Mouse (Mus musculus) embryonic stem cell, embryonic (primary cell): ENCODE measurements around the gene Bpifb5.
"Not testable (repeated sequence)": the region's sequence is repeated elsewhere in the genome, so short reads cannot be mapped to it uniquely, and the experiment has no call there.

Source experiments
- CTCF ChIA-PET, 4 experiments: fragments of 300-600 bp in 2 of 4; fragments of 350-600 bp in 2 of 4; sonication (Branson Sonifier 250); formaldehyde crosslinking; loops; one replicate each; lab custom pipeline; 2022; ENCODE audit warnings: inconsistent platforms in 2 of 4; lab: Charles Lee
- POLR2A ChIA-PET, 4 experiments: fragments of 300-600 bp in 2 of 4; fragments of 350-600 bp in 2 of 4; sonication (Branson Sonifier 250); formaldehyde crosslinking; loops; one replicate each; lab custom pipeline; 2022; ENCODE audit warnings: antibody characterized with exemption in 4 of 4, inconsistent platforms in 1 of 4; lab: Charles Lee

Bpifb5 gene

DNA sequence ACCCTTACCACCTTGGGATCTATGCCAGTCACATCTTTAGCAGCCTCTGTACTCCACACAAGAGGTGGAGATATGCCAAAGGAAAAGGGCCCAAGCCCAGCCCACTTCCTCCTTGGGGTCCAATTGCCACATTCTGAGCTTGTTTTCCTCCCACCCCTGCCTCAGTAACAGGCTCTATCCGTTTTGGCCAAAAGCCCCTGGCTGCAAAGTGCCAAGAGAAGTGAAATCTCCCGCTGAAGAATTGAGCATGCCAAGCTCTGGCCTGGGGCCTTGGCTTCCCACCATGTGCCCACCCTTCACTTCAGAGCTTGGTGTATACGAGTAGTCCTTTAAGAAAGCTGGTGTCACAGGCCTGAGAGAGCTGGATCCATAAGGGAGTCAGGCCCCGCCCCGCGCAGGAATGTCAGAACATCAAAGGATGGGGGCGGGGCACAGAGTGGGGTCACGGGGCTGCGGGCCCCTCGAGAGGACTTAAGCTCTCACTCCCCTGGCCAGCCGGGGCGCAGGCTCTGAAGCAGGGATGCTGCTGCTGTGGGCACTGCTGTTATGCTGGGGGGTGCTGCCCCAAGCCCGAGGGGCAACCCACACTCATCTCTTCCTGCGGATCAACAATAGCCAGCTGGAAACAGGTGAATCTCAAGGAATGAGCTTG, at the start of gene Bpifb5:
Bpifb5 (plus strand) TSS at position 478 of the 652 bp plus-strand sequence.
- ChIA-PET POLR2A (interaction anchor here (0.5 to 3.8 kb wide), 37 partner anchors 9 to 1321 kb away, joined by 3 to 37 read pairs (median 4); no protein-coding TSS in a partner anchor), CTCF (interaction anchor here (0.6 to 4.3 kb wide), 21 partner anchors 8 to 358 kb away, joined by 3 to 27 read pairs (median 4); no protein-coding TSS in a partner anchor)

DNA sequence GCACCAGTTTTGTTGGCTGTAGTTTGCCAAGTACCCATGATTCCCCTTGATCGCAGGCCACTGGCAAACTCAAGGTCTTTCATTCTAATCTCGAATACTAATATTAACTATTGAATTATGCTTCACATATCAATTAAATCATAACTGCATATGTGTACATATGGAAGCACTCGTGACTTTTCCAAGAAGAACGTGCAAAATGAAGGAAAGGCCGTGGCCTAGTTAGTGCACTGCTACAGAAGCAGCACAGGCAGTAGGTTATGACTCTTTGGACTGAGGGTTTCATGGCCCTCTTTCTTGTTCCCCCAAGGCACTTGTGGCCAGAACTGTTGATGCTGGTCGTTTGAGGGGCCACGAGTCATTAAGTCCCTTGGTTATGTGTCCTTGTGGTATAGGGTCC, 41.6 kb upstream of the Bpifb5 start:
- POLR2A ChIA-PET, CTCF ChIA-PET: not testable (repeated sequence)

DNA sequence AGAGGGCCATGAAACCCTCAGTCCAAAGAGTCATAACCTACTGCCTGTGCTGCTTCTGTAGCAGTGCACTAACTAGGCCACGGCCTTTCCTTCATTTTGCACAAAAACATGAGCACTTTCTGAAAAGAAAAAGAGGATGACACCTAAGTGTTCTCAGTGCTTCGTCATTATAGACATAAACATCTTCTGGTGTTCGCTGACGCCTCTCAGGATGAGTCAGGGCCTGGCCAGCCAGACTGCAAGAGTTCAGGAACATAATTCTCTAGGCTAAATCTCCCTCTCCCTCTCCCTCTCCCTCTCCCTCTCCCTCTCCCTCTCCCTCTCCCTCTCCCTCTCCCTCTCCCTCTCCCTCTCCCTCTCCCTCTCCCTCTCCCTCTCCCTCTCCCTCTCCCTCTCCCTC, 40.5 kb upstream of the Bpifb5 start:
- CTCF ChIA-PET = interaction anchor here in 3 of 4 experiments (0.6 to 1.0 kb wide), 3 partner anchors 24 to 360 kb away, joined by 3 read pairs; no protein-coding TSS in a partner anchor
- POLR2A ChIA-PET = interaction anchor here in 1 of 4 experiments (1.5 kb wide), 1 partner anchor 40 kb away, joined by 3 read pairs; no protein-coding TSS in a partner anchor

DNA sequence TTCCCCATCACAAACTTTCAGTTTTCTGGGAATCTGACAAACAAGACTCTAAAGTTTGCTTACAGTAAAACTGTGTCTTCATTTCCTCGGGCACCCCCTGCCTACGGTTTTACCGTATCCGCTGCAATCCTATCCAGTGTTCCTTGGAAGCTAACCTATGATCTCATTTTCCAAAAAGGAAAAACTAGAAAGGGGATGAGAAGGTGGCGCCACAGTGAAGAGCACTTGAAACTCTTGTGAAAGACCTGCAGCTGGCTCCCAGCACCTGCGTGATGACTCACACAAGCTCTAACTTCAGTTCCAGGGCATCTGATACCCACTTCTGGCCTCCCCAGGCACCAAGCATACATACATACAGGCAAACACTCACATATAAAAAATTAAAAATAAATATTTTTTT, 38.2 kb upstream of the Bpifb5 start:
- POLR2A ChIA-PET = no interaction called here
- CTCF ChIA-PET = interaction anchor here (0.6 to 1.7 kb wide), 6 partner anchors 23 to 550 kb away, joined by 3 to 7 read pairs (median 3); no protein-coding TSS in a partner anchor

DNA sequence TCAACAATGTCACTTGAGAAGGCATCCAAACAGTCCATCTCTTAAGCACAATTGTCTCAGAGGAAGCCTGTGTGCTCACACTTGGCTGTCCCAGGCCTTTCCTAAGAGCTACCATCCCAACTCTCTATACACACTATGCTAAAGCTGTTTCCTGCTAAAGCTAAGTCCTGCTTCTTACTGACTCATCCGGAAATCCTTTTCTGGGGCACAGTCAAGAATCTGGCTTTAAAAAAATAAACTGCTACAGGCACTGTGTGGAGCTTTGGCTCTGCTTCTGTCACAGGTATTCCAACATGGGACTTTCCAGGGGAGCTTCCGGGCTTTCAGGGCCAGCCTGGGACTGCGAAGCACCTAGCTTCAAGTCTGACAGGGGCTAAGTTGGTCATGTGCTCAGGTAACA, 37.8 kb upstream of the Bpifb5 start:
- CTCF ChIA-PET = interaction anchor here (0.6 to 1.7 kb wide), 8 partner anchors 23 to 549 kb away, joined by 3 to 15 read pairs (median 4); no protein-coding TSS in a partner anchor
- POLR2A ChIA-PET = interaction anchor here in 1 of 4 experiments (0.6 to 0.8 kb wide), 2 partner anchors 9 to 337 kb away, joined by 4 to 17 read pairs; no protein-coding TSS in a partner anchor

DNA sequence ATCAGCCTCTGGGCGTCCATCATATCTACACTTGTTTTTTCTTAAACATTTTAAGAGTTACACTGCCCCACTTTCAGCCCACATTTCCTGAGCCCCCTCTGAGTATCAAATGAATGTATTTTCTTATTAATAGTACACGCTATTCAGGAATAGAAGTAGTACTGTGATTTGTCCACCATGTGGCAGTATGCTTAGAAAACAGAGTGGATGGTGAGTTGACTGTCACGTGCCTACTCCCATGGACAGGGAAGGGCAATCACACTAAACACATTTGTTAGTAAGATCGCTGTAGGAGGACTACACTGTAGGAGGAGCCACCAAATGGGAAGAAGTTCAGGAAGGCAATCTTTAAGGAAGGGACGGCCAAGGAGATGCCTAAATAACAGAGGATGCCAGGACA, 36.1 kb upstream of the Bpifb5 start:
- ChIA-PET CTCF (interaction anchor here (0.5 to 2.1 kb wide), 6 partner anchors 19 to 113 kb away, joined by 3 to 9 read pairs (median 6); no protein-coding TSS in a partner anchor), POLR2A (interaction anchor here in 2 of 4 experiments (0.8 to 1.3 kb wide), 2 partner anchors 9 to 185 kb away, joined by 3 read pairs; partner anchors contain the start of gene Cdk5rap1 (in 1 of the 2))

DNA sequence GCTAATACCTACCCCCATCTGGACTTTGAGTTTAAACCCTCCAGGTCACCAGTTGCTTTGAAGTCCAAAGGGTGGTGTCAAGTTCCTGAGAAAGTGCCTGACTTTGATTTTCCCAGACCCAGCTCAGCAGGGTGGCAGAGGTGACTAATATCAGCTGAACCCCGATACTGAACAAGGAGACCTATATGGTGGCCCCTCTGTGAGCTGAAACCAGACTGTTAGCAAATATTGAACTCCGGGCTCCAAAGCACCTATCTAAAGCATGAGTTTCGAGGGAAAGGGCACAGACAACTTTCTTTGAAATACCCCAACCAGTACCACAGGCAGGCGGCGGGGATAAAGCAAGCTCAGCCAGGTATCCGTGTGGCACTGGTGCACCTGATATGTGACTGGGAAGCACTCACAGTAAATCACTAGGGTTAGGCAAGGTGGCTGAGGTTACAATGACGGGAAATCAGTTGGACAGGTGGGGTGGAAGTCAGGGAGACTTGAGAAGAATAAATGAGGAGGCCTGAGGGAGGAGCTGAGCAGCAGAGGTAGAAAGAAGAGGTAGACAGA, 33.6 kb upstream of the Bpifb5 start:
- ChIA-PET CTCF (interaction anchor here in 2 of 4 experiments (0.5 to 0.8 kb wide), 2 partner anchors 20 to 31 kb away, joined by 3 read pairs; no protein-coding TSS in a partner anchor), POLR2A (interaction anchor here in 1 of 4 experiments (0.8 kb wide), 1 partner anchor 38 kb away, joined by 3 read pairs; no protein-coding TSS in a partner anchor)

DNA sequence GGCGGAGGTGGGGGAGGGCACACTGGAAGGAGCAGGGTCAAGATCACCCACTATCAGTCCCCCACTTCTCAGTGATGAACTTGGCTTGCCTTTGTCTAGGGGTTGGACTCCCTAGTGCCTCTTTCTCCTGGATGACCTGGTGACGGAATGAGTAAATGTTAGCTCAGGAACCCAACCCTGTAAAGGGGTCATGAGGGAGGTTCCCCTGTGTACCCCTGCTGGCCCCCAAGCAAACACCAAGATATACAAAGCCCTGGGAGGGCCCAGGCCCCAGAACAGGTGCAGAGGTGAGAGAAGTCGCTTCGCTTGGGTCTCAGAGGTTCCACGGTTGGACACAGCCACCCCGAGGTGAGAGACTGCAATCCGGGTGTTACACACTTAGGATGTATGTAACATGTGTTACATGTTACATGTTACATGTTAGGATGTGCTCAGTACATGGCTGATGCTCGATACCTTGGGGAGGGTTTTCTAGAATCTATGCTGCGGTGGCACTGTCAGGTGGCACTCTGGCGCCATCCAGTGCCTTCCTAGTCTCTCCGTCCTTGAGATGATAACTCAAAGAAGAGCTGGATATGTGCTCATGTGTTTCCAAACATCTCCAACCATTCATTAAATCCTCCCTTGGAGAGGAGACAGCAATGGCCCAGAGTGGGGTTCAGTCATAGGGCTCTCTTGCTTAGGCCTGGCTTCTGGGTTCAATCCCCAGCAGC, 32.8 kb upstream of the Bpifb5 start, which contains the start of gene Bpifb1:
Bpifb1 (plus strand) TSS at position 273 of the 713 bp plus-strand sequence.
- CTCF ChIA-PET = interaction anchor here in 3 of 4 experiments (0.5 to 1.2 kb wide), 6 partner anchors 17 to 843 kb away, joined by 3 to 4 read pairs (median 3); no protein-coding TSS in a partner anchor
- POLR2A ChIA-PET = interaction anchor here in 1 of 4 experiments (0.7 kb wide), 1 partner anchor 257 kb away, joined by 4 read pairs; no protein-coding TSS in a partner anchor

DNA sequence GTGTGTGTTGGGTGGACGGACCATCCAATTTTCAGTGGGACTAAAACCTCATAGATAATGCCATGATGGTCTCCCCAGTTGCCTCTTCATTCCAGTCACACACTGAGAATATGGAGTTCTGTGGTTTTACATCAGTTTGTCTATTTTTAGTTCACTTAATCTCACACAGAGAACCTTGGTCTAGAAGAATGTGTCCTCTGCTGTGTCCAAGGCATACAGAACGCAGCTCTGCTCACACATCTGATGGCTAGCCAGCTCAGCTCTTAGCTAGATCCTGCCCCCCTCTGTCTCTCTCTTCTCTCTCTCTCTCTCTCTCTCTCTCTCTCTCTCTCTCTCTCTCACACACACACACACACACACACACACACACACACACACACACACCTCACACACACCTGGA, 31.4 kb upstream of the Bpifb5 start:
- POLR2A ChIA-PET = no interaction called here
- CTCF ChIA-PET = interaction anchor here in 1 of 4 experiments (0.7 kb wide), 1 partner anchor 324 kb away, joined by 3 read pairs; no protein-coding TSS in a partner anchor

DNA sequence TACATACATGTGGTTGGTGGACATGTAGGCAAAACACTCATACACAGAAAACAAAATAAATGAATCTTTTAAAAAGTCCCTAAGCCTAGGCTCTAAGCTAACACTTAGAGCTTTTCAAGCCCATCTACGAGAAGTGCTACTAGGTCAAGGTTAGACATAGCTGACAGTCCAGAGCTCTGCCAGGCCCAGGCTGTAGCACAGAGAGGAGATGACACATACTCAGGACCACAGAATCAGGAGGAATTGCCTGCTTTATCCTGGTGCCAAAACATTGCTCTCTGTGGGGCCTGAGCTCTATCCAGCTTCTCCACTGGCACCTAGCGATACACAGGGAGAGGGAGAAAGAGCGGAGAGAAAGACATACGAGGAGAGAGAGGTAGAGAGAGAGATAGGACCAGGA, 30.5 kb upstream of the Bpifb5 start:
- CTCF ChIA-PET = interaction anchor here in 3 of 4 experiments (1.0 to 1.2 kb wide), 3 partner anchors 14 to 22 kb away, joined by 3 to 4 read pairs (median 4); no protein-coding TSS in a partner anchor
- POLR2A ChIA-PET = interaction anchor here in 1 of 4 experiments (1.2 kb wide), 1 partner anchor 171 kb away, joined by 3 read pairs; no protein-coding TSS in a partner anchor

DNA sequence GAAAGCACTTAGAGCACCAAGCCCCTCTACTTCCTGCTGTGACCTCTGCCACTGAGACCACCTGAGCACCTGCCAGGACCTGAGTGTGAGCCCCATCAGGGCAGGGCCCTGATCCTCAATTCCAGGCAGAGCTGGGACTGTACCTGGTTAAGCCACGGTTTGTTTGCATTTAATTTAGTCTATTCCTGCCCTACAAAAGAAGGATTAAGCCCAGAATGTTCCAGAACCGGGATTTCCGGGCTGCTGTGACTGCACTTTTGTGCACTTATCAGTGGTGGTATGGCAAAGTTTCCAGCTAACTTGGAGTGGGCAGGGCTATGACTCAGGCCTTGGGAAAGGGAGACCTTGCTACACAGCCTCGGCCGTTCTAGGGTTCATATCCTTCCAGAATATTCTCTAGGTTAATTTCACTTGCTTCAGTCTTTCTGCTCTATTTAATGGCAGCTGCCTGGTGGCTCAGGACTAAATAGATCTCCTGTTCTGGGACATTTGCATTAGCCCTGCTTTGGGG, 29.5 kb upstream of the Bpifb5 start:
- ChIA-PET CTCF (interaction anchor here in 2 of 4 experiments (0.6 to 0.8 kb wide), 2 partner anchors 107 to 226 kb away, joined by 3 read pairs; no protein-coding TSS in a partner anchor), POLR2A (interaction anchor here in 1 of 4 experiments (1.2 kb wide), 1 partner anchor 170 kb away, joined by 3 read pairs; no protein-coding TSS in a partner anchor)

DNA sequence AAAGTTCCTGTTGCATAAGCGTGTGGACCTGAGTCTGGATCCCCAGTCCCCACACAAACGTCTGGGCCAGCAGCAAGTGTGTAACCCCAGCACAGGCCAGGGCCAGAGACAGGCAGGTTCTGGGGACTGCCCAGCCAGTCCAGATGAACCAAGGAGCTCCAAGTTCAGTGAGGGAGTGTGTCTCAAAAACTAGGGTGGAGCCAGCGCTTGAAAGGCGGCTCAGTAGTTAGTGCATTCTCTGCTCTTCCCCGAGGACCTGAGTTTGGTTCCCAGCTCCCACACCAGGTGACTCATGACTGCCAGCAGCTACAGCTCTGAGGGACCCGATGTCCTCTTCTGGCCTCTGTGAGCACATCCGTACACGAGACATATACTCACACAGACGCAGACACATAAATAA, 26.5 kb upstream of the Bpifb5 start:
- ChIA-PET CTCF (interaction anchor here in 3 of 4 experiments (1.0 to 1.8 kb wide), 4 partner anchors 10 to 39 kb away, joined by 3 to 5 read pairs (median 4); no protein-coding TSS in a partner anchor), POLR2A (interaction anchor here in 1 of 4 experiments (1.0 kb wide), 1 partner anchor 9 kb away, joined by 3 read pairs; no protein-coding TSS in a partner anchor)

DNA sequence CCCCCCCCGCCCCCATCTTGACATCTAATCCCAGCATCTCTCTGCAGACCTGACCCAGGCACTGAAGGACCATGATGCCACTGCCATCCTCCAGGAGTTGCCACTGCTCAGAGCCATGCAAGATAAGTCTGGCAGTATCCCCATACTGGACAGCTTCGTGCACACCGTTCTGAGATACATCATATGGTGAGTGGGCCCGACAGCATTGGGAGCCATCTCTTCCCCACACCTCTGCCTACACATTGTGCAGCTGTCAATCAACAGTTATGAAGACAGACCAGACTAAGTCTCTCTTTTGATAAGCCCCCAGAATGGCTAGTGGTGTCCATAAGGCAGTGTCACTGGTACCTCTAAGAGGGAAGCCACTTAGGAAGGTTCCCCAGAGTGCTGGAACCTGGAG, 18.9 kb upstream of the Bpifb5 start:
- POLR2A ChIA-PET = no interaction called here
- CTCF ChIA-PET = no interaction called here

DNA sequence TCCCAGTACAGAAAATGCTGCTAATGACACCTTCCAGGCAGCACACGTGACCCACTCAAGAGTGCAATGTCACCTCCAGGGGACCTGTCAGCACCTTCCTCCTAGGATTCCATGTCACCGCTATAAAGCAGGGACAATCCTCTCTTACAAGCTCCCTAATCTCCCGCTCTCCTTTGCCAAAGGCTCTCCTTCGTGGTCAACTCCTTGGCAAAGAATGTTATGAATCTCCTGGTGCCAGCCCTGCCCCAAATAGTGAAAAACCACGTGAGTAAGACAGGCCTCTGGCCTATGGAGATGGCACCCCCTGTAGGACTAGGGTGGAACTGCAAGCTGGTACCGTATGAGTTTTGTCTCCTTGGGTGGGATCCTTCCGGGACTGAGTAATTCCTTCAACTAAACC, 16.6 kb upstream of the Bpifb5 start:
- CTCF ChIA-PET = interaction anchor here (0.5 to 2.7 kb wide), 46 partner anchors 8 to 450 kb away, joined by 3 to 18 read pairs (median 3); partner anchors contain the start of genes Bpifb5 (in 2 of the 4), Cdk5rap1 (in 1 of the 4) and Snta1 (in 1 of the 4)

DNA sequence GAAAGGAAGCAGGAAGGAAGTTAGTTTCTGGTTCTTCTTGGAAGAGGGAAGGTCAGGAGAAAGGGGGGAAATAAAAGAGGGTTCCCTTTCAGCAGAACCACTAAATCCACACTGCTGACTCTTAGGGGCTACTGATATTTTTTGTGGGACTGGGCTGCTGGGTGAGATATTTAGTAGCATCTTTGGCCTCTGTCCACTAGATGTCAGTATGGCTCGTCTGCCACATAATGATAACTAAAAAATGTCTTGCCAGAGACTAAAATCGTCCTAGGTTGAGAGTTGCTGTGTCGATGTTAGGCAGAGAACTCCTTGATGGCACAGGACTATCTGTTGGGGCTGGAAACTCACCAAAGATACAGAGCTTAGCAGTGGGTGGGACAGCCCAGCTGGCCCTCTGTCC, 14.4 kb upstream of the Bpifb5 start:
- CTCF ChIA-PET = interaction anchor here (0.6 to 2.3 kb wide), 9 partner anchors 19 to 372 kb away, joined by 3 to 13 read pairs (median 4); no protein-coding TSS in a partner anchor
- POLR2A ChIA-PET = interaction anchor here in 2 of 4 experiments (0.9 to 6.6 kb wide), 3 partner anchors 15 to 164 kb away, joined by 3 to 37 read pairs (median 3); partner anchors contain the start of genes Bpifb5 (in 1 of the 2) and Cdk5rap1 (in 1 of the 2)

More for the DNA sequence above, 16.6 kb upstream of the Bpifb5 start:
- POLR2A ChIA-PET = interaction anchor here (0.6 to 1.6 kb wide), 6 partner anchors 16 to 182 kb away, joined by 3 to 5 read pairs (median 4); partner anchors contain the start of gene Bpifb5 (in 2 of the 4)

DNA sequence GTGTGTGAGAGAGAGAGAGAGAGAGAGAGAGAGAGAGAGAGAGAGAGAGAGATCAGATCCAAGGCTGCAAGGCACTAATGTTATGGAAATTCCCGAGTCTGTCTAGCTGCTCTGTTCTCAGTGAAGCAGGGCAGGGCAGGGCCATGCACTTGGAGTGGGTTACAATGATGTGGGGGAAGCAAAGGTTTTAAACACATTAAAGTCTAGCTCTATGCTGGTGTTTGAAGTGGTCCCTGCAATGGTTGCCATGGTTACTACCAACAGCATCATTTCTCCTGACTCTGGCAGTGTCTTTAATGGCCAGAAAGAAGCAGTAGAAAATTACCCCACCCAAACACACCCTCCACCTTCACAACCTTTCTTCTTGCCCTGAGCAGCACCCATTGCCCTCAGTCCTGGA, 12.4 kb upstream of the Bpifb5 start:
- ChIA-PET POLR2A (interaction anchor here in 2 of 4 experiments (0.8 to 6.6 kb wide), 3 partner anchors 12 to 492 kb away, joined by 3 to 37 read pairs (median 3); partner anchors contain the start of gene Bpifb5 (in 2 of the 2)), CTCF (interaction anchor here in 3 of 4 experiments (0.6 to 2.3 kb wide), 6 partner anchors 12 to 179 kb away, joined by 3 to 7 read pairs (median 4); partner anchors contain the start of gene Bpifb5 (in 1 of the 3))

DNA sequence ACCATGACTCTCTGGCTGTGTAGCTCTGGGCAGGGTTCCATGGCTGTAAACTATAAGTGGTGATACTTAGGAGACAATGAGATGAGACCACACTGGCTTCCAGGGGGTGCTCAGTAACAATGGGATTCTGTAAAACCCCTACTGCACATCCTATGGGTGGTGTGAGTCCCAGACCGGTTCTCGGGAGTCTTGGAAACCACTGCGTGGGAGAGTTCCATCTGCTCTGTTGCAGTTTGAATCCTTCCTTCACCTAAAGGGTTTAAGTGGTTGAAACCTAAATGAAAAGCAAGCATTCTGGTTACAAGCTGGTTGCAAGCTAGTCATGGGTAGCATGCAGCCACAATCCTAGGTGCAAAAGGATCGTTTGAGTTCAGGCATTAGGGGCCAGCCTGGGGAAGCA, 11.7 kb upstream of the Bpifb5 start:
- POLR2A ChIA-PET = interaction anchor here in 1 of 4 experiments (1.0 to 6.6 kb wide), 2 partner anchors 12 to 161 kb away, joined by 4 to 37 read pairs; partner anchors contain the start of genes Bpifb5 and Cdk5rap1

More for the DNA sequence above, 11.7 kb upstream of the Bpifb5 start:
- CTCF ChIA-PET = interaction anchor here in 2 of 4 experiments (0.6 to 4.1 kb wide), 5 partner anchors 11 to 1582 kb away, joined by 3 to 27 read pairs (median 4); partner anchors contain the start of genes Bpifb5 (in 2 of the 2) and Snta1 (in 1 of the 2)
